Mouse (Mus musculus) brain, adult 2 months (tissue): ENCODE results near the gene Sec24d.

Experiments
- DNase-seq: peaks from one replicate; pipeline ENCODE4 v3.0.0; 2011; ENCODE audit warnings: low read depth, low spot score

Sec24d gene

DNA sequence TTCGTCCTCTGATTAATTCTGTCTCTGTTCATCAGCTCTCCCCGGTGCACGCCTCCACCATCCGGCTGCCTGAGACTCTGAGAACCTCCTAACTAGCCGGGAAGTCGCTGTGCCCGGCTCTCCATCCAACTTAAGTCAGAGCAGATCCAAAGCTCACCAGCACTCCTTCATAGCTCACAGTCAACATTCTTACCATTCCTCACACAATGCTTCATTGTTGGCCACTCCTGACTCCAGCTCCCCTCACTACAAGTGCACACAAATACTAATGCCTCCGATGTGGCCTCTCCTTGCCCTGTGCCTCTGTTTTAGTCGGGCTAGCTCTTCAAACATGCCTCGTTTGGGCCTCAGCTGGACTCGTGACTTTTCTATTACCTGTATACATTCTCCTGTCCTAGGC is 29.4 kb downstream of the Sec24d start:
- DNase-seq, result peak; percentile 8

DNA sequence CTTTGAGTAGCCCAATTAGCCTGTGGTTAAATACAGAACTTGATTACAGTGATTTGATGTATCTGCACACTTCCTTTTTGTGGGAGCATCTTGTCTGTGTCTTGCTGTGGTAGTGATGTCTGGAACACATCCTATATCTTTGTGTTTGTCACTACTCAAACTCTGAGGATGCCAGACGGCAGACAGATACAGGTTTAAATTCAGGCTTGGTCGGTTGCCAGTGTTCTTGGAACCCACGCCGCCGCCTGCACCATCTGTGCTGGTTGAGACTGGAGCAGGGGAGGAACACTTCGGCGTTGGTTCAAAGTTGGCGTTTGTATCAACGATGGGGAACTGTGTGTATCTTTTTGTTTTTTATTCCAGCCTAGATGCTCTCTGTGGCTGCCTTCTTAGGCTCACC is 31.0 kb downstream of the Sec24d start:
- DNase-seq, result peak; percentile 95

DNA sequence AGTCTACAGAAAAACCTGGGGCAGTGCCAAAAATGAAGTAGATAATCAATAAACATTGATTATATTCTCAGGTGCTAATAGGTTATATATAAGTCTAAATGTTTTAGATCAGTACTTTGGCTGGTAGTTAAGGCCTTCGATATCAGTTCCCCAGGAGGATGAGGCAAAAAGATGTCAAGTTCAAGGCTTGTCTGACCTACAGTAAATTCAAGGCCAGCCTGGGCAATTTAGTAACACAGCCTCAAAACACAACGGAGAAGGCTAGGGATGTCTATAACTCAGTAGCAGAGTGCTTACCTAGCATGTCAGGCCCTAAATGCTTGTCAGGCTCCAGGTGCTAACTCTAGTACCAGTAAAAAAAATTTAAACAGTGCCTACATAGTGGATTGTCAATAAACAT is 34.3 kb downstream of the Sec24d start:
- DNase-seq, result no peak

DNA sequence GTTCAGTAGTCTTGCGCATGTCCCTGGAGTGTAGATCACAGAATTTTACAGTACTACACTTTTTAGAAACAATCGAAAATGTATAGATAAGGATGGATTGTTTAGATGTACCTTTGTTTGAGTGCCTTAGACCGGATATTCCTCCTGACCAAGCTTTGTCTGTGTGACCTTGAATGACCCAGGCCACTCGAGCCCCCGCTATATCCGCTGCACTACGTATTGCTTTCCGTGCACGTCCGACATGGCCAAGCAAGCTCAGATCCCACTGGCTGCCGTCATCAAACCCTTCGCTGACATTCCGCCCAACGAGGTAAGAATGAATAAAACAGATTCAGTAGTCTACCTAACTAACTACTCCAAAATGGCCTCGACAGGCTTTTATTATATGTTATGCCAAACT is 38.4 kb downstream of the Sec24d start:
- no peak for DNase-seq

GRCm38 (mm10) chr3:123307446-123307845 is 40.2 kb downstream of the Sec24d start:
- DNase-seq, result no peak

DNA sequence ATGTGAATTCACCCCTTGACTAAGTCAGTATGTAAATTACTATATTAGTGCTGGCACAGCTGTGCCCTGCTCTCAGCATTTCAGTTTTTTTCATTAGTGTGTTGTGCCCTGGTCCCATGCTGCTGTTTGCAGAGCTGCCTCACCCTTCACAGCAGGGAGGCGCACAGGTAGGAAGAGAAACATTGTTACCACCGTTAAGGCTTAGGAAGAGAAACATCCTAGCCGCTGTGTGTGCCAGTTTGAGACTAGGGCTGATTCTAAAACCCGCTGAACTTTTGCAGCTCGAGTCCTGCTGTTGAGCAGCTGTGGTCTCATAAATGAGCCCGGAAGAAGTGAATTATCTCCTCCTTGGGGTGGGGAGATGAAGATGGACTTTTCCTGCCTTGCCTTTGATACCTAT is 41.9 kb downstream of the Sec24d start:
- DNase-seq, result no peak

DNA sequence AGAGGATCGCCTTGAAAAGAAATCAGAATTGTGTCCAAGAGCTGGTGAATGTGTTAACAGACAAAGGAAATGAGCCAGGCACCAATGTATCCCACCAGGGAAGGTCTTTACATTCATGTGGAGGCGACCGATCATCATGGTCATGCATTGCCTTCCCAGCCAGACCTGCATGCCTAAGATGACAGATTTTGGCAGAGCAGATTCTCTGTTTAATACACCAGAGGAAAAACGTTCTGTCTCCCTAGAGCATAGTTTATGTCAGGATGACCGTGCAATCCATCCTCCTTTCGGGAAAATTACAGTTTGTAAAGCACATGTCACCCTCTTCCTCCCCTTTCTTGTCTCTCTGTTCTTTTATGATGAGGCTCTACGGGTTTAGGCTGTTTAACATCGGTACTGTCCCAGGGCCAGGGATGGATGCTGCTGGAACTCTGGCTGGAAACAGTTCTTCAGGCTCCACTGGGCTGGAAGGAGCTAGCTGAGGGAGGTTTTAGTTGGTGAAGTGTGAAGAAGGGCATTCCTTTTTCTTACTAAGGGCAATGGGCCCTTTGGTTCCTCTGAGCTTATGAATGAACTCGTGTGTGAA is 45.3 kb downstream of the Sec24d start:
- DNase-seq, result no peak

DNA sequence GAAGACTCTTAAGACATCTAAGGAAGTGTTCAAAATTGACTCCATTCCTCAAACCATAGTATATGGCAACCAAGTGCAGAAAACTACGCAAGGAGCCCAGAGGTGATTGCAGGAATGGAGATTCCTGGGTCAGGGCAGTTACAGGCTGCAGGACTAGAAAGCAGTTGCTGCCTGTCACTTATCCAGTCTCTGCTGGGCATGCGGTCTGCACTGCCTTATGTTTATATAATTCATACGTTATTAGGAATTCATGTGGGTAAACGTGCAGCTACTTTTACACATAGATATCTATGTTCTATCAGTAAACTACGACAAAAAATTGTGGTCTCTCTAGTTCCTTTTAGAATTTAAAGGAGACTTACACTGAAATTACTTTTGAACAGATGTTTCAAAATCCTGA is 46.2 kb downstream of the Sec24d start:
- no peak for DNase-seq

- DNase-seq, result no peak
These were observed 46.8 kb downstream of the Sec24d start for GRCm38 (mm10) chr3:123313920-123314614.

- DNase-seq, result no peak
These were observed 48.8 kb downstream of the Sec24d start for GRCm38 (mm10) chr3:123316066-123316465.

GRCm38 (mm10) chr3:123317081-123317480 is 49.8 kb downstream of the Sec24d start:
- no peak for DNase-seq

DNA sequence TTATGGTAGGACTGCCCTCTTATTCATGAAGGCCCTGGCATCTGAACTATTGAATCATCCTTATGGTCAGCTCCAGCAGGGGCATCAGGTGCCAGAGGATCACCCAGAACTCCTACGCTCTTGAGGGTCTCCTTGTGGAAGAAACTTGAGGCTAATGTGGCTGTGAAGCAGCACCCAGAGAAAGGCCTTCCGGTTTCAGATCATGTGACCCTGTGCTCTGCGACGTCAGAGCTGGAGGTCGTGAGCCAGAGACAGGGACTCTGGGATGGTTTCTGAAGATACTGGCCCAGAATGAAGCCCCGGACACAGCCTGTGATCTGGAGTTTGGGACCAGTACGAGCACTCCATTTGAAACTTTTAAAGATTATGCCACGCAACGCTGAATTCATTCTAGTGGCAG is 53.1 kb downstream of the Sec24d start:
- no peak for DNase-seq

GRCm38 (mm10) chr3:123321612-123322011 is 54.4 kb downstream of the Sec24d start:
- peak; percentile 40 for DNase-seq

GRCm38 (mm10) chr3:123322147-123322546 is 54.9 kb downstream of the Sec24d start:
- DNase-seq, result peak; percentile 54

GRCm38 (mm10) chr3:123324326-123324725 is 57.1 kb downstream of the Sec24d start:
- DNase-seq, result no peak

GRCm38 (mm10) chr3:123329251-123329650 is 62.0 kb downstream of the Sec24d start:
- peak; percentile 67 for DNase-seq

DNA sequence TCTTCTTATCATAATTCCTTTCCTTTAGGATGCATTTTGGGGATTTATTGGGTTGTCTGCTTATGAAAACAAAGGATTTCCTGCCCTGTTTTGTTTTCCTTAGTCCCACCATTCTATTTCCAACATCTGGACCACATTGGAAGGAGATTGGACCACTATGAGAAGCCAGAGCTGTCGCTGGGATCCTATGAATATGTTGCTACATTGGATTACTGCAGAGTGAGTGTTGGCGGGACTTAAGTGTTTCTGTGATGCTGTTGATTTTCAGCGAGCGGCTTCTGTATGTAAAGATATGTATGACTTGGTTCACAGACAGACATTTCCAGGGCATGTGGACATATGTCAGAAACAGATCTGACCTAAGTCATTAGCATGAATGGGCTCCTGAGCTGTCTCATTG is 63.0 kb downstream of the Sec24d start:
- no peak for DNase-seq

GRCm38 (mm10) chr3:123332330-123333054 is 65.2 kb downstream of the Sec24d start:
- DNase-seq, result no peak

- DNase-seq, result no peak
These were observed 65.8 kb downstream of the Sec24d start for GRCm38 (mm10) chr3:123333055-123333424.

DNA sequence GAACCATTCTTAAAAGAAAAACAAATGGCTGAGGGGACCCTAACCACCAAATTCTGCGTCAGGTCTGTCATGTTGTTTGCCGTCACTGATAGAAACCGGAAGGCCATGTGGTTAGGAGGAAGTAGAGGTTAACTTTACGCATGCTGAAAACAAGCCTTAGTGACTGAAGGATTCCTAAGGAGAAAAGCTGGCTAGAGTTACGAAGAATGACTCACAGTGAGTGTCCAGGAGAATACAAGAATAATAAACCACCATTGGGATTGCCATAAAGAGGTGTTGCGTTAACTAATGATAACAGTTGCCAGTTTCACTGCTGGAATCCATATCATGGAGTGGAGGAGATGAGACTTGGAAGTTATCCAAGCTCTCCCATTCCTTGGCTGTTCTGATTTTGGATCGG is 67.7 kb downstream of the Sec24d start:
- peak; percentile 18 for DNase-seq

DNA sequence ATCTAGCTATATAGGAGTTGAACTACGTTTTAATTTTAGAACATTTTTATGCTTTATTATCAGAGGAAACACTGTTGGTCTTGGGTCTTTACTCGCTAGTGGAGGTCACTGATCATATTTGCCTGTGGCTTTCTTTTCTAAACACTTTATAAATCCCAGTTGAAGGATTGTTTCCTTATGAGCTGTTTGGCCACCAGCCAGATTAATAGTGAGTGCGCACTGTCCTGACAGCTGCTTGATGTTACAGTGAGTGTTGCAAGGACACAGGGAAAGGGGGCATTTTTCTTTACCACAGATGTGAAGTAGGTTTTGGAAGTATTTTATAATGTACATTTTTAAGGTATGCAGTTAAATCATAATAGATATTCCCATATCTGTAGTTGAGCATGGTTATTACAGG is 68.2 kb downstream of the Sec24d start:
- no peak for DNase-seq

DNA sequence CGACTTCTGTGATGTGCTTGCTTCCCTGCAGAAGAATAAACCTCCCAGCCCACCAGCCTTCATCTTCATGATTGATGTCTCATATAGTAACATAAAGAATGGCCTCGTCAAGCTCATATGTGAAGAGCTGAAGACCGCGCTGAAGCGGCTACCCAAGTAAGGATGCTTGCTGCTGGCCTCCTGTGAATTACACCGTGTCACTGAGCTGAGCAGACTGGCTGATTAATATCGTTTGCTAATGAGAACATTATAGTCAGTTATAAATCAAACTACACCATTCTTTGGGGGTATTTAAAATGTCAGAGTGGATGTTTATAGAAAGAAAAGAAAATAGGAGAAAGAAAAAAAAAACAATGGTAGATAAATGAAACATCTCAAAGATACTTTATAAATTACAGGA is 69.2 kb downstream of the Sec24d start:
- DNase-seq, result no peak

- DNase-seq, result no peak
These were observed 69.7 kb downstream of the Sec24d start for GRCm38 (mm10) chr3:123336951-123337350.
